Mouse (Mus musculus): ENCODE results near the gene Hpd. TPM values are rescaled to one million over a fixed set of nuclear protein-coding genes. Genes with fewer than 3 reads are reported as not detected.

Gene Hpd
- polyA plus RNA-seq, 2 experiments from 2014 or later = not detected

GRCm38 (mm10) chr5:123185966-123186365, 3.4 kb upstream of the Hpd start:
- no peak for ATAC-seq

- ATAC-seq = no peak
Observed at GRCm38 (mm10) chr5:123181536-123181935, 991 bp downstream of the Hpd start.

- ATAC-seq = no peak
Observed at GRCm38 (mm10) chr5:123180390-123180789, 2.1 kb downstream of the Hpd start.

GRCm38 (mm10) chr5:123178792-123179191, 3.7 kb downstream of the Hpd start:
- ATAC-seq = no peak

GRCm38 (mm10) chr5:123171646-123172350, 10.7 kb downstream of the Hpd start:
- peak; percentile 77 for ATAC-seq

- no peak for ATAC-seq
Observed at GRCm38 (mm10) chr5:123170365-123170764, 12.2 kb downstream of the Hpd start.

GRCm38 (mm10) chr5:123169284-123169683, 13.2 kb downstream of the Hpd start, which contains the start of gene Psmd9:
TSS of gene Psmd9 (plus strand) at chr5:123169413.
- no peak for ATAC-seq

- ATAC-seq = no peak
Observed at GRCm38 (mm10) chr5:123167591-123167990, 14.9 kb downstream of the Hpd start.

- ATAC-seq = no peak
Observed at GRCm38 (mm10) chr5:123166437-123166836, 16.1 kb downstream of the Hpd start.

GRCm38 (mm10) chr5:123162942-123163341, 19.6 kb downstream of the Hpd start:
- ATAC-seq = no peak

GRCm38 (mm10) chr5:123160341-123160740, 22.2 kb downstream of the Hpd start:
- no peak for ATAC-seq

GRCm38 (mm10) chr5:123159866-123160265, 22.7 kb downstream of the Hpd start:
- no peak for ATAC-seq

- no peak for ATAC-seq
Observed at GRCm38 (mm10) chr5:123159446-123159845, 23.1 kb downstream of the Hpd start.

- no peak for ATAC-seq
Observed at GRCm38 (mm10) chr5:123157972-123158371, 24.6 kb downstream of the Hpd start.

GRCm38 (mm10) chr5:123156763-123157162, 25.8 kb downstream of the Hpd start:
- no peak for ATAC-seq

GRCm38 (mm10) chr5:123155425-123155824, 27.1 kb downstream of the Hpd start:
- no peak for ATAC-seq

- ATAC-seq = no peak
Observed at GRCm38 (mm10) chr5:123152901-123153300, 29.6 kb downstream of the Hpd start.

GRCm38 (mm10) chr5:123151707-123152362, 30.7 kb downstream of the Hpd start:
- ATAC-seq = no peak

- peak; percentile 76 for ATAC-seq
Observed at GRCm38 (mm10) chr5:123151077-123151476, 31.4 kb downstream of the Hpd start.

- peak; percentile 69 for ATAC-seq
Observed at GRCm38 (mm10) chr5:123150641-123151040, 31.9 kb downstream of the Hpd start.

GRCm38 (mm10) chr5:123149451-123150400, 32.8 kb downstream of the Hpd start:
- ATAC-seq = peak; percentile 49

GRCm38 (mm10) chr5:123148073-123148722, 34.3 kb downstream of the Hpd start:
- ATAC-seq = no peak
